Mouse (Mus musculus) left cerebral cortex, postnatal 4 days (tissue): ENCODE measurements around the gene Gm20388. TPM values are rescaled to one million over a fixed set of nuclear protein-coding genes. Genes with fewer than 3 reads are reported as not detected.

ENCODE experiments used
- DNase-seq: peaks from one replicate; pipeline ENCODE4 v3.0.0-alpha.2; 2022
- intact Hi-C: fragments of 180-260 bp; cut with DNase I; formaldehyde crosslinking; loops from one replicate; pipeline ENCODE4 v1.15.1; 2025
- total RNA-seq, 2 experiments: library from RNA; stranded (reverse); gene quantifications; 2 replicates each; pipeline ENCODE4 v1.2.3; 2021

Gene Gm20388
- total RNA-seq, 2 experiments from 2014 or later: 6.5 to 12.8 TPM

DNA sequence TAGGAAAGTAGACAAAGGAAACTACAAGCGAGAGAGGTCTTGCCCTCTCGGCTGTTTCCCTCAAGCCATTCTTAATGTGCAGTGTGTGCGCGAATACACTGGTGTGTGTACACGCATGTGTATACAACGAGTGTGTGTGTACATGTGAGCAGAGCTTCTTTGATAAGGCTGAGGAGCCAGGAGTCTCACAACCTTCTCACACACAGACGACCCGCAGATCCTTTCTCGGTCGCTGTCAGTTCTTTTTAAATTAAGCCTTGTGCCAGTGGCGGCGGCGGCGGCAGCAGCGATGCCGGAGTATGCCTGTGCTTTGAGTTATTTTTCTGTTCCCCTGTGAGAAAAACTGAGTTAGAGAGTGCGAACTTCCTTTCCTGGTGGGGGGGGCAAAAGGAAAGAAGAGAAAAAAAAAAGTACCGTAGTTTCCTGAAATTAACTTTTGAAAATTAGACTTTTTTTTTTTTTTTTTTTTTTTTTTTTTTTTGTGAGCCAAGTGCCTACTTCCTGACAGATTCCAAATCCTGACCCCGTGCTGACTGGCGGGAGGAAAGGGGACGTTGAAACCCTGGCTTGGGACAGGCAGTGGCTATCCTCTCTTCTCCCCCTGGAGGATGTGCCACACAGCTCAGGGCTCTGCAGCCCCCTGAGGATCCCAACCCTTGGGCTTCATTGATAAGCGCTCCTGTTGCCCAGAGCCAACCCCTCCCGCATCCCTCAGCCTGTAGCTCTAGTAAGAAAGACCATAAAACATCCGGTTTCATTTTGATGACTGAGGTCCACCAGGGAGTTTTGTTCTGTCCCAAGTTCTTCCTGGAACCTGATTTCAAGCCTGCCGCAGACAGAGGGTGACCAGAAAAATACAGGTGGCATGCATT is 1038.2 kb downstream of the Gm20388 start:
- intact Hi-C loops: no loop called here
- no peak for DNase-seq

GRCm38 (mm10) chr8:120950674-120951218 is 1040.1 kb downstream of the Gm20388 start:
- intact Hi-C loops: no loop called here
- no peak for DNase-seq

DNA sequence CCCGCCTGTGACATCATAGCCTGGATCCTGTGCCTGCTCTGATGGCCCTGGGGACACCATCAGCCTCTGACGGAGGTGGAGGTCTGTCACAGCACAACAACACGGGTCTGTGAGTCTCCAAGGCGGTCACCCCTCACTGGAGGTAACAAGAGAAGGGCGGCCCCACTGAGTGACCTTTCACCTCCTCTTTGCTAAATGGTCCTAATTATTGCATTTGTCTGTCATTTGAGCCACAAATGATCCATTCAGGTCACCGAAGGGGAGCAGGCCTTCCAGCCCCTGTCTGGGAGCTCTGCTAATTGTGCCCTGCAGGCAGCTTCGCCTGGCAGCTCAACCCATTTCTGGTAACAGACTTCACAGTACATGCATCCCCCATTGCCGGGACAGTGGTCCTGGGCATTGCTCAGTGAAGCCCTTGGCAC is 1048.8 kb downstream of the Gm20388 start:
- intact Hi-C loops: no loop called here
- DNase-seq: no peak

- intact Hi-C loops: no loop called here
- DNase-seq: peak; percentile 15
Observed at GRCm38 (mm10) chr8:120962606-120963380, 1052.2 kb downstream of the Gm20388 start.

DNA sequence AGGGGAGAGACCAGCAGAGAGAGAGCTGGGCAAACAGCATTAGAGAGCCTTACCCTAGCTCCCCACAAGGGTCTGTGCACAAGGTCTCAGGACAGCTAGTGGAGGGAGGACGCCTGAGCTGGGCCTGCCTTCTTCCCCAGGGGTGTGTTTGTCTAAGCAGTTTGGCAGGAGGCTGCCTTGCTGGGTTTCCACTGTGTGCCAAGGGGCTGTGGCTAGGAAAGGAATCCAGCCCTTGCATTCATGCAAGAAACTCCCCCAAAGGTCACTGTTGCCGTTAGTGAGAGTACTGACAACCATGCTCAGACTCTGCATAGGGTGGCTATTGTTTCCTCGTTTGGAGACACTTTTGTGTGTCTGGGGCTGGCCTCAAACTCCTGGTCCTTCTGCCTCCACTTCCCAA is 1055.9 kb downstream of the Gm20388 start:
- intact Hi-C loops: no loop called here

GRCm38 (mm10) chr8:120968308-120968707 is 1057.7 kb downstream of the Gm20388 start:
- intact Hi-C loops: no loop called here

More for the DNA sequence above, 1055.9 kb downstream of the Gm20388 start:
- peak; percentile 17 for DNase-seq

DNA sequence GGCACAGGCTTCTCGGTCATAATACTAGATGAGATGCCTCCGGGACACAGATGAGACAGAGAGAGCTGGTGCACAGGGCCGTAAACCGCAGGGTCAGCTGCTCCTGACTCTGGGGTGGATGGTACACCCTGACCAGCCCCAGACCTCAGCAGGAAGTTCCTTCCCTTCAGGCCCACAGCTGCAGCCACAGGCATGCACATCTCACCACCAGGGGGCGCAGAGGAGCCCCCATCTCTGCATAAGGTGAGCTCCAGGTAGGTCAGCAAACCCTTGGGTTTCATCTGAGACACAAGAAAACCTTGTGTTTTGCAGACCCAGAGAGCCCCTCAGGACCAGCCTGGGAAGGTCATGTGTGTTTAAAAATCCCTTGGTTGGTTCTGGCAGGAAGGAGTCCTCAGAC is 1059.7 kb downstream of the Gm20388 start:
- intact Hi-C loops: no loop called here
- peak; percentile 39 for DNase-seq

More at GRCm38 (mm10) chr8:120968308-120968707, 1057.7 kb downstream of the Gm20388 start:
- no peak for DNase-seq

GRCm38 (mm10) chr8:120971691-120972469 is 1061.2 kb downstream of the Gm20388 start:
- peak; percentile 48 for DNase-seq
- intact Hi-C loops: no loop called here

DNA sequence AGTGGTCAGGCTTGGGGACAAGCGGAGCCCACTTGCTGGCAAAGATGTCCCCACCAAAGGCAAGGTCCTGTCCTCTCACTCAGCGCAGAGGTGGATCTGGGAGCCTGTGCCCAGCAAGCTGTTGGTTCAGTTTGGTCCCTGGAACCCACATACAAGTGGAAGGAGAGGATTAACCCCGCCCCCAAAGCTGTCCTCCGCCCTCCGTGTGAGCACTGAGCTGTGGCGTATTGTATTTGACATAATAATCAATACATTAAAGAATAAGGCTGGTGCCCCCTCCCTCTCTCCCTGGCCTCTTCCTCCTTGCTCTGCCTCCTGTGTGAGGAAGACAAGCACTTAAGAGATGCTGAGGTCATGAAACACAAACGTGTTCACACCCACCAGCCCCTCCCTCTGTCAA is 1062.4 kb downstream of the Gm20388 start:
- intact Hi-C loops: no loop called here

DNA sequence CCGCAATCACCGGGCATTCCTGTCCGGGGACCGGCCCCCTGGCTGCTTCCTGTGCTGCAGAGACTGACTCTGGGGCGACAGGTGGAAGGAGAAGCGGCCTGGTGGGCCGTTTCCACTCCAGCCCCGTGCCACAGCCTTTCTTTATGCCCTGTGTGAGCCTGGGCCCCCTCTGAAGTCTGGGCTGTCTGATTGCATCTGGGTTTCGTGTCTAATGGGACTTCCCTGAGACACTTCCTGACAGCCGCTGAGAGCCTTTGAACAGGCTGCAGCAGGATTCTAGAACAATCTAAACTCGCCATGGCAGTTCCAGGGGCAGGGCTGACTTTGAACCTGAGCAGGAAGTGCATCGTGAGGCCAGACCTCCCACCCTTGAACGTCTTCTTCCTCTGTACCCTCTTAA is 1066.5 kb downstream of the Gm20388 start:
- intact Hi-C loops: no loop called here
- DNase-seq: no peak

More for the DNA sequence above, 1062.4 kb downstream of the Gm20388 start:
- DNase-seq: no peak

DNA sequence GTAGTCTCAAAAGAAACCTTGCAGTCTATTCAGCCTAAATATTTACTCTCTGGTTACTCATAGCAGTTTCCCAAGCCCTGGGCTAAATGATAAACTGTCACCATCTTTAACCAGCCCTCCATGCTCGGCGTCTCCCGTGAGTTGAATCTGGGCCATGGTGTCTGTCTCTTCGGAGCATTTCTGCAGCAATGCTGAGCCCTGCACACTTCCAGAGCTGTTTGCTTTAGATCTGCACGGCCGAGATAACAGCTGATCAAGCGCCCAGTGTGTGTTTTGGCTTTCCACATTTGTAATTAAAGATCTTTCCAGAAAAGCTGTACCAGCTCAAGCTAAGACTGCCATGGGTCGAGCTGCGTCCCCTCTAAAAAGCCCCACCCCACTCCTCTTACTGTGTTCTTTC is 1068.6 kb downstream of the Gm20388 start:
- intact Hi-C loops: no loop called here
- no peak for DNase-seq

DNA sequence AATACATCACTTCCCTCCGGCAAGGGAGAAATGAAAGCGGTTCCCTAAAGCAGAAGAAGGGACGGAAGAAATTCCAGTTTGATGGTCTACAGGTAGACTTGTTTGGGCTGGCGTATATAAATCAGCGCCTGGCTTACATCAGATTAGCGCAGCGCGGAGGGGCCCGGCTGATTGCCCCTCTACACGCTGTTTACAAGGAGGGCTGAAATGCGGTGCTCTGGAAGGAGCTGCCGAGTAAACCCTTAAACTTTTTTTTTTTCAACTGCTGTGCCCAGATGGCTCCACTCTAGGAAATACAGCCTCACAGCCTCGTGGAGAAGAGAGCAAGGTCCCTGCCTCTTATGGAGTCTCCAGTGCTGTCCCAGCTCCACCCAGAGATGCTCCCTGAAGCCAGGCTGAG is 1070.3 kb downstream of the Gm20388 start:
- DNase-seq: no peak
- intact Hi-C loops: no loop called here

- intact Hi-C loops: no loop called here
- DNase-seq: no peak
Observed at GRCm38 (mm10) chr8:120984888-120985287, 1074.2 kb downstream of the Gm20388 start.

DNA sequence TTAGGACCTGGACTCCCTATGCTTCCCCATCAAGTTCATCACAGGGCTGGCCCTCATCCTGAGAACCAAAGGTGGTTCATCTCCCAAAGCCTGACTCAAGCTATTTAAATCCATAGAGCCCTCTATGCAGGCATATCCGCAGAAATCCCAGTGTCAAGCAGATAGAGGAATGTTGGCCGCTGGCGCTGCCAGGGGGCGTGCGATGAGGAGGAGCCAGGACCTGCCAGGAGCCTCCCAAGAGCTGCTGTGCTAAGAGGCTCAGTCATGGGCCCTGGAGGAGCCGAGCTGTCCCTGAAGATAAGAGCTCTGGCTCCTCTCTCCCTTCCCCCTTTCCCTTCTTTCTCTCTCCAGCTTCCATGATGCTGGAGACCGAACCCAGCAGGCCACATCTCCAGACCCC is 1075.4 kb downstream of the Gm20388 start:
- intact Hi-C loops: no loop called here
- DNase-seq: no peak

GRCm38 (mm10) chr8:120993738-120994137 is 1083.1 kb downstream of the Gm20388 start:
- DNase-seq: no peak
- intact Hi-C loops: no loop called here

- no peak for DNase-seq
- intact Hi-C loops: no loop called here
Observed at GRCm38 (mm10) chr8:120995424-120995823, 1084.8 kb downstream of the Gm20388 start.

GRCm38 (mm10) chr8:120996905-120997581 is 1086.4 kb downstream of the Gm20388 start:
- DNase-seq: peak; percentile 80
- intact Hi-C loops: no loop called here

GRCm38 (mm10) chr8:120997926-120998325 is 1087.3 kb downstream of the Gm20388 start:
- no peak for DNase-seq
- intact Hi-C loops: no loop called here

DNA sequence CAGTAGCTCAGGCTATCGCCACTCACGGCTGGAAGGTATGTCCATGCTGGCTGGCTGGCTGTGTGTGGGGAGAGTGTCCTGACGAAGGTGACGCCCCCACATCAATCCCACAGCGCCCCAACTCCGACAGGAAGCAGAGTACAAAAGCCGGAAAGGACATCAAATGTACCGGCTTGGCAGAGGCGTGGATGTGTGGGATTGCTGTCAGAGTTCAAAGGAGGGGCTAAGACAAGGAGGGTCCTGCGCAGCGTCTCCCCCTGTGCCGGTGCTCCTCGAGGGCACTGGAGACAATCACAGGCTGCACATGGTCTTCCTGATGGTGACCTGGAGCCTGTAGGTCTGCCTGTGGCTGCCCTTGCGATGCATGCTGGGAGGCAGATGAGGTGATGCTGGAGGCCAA is 1088.3 kb downstream of the Gm20388 start:
- intact Hi-C loops: no loop called here
- DNase-seq: no peak

DNA sequence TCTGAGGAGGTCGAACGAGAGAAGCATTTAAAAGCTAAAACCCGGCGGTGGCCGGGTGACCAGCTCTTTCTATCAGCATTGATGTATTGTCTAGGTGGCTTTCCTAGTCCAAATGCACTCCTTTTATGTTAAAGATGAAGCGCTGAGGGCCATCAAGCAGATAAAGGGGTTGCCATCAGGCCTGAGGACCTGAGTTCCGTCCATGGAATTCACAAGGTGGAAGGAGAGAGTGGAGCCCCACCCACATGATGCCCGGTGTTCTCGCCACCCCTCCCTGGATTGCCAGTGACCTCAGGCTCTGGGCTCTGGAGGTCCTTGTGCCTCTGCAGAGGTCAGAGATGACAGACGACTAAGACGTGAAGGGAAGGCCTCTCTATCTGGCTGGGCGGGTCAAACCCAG is 1091.3 kb downstream of the Gm20388 start:
- DNase-seq: no peak
- intact Hi-C loops: no loop called here
